Mouse (Mus musculus) small intestine, adult 2 months (tissue): ENCODE results near the gene Ccl6.

Experiments
- CTCF ChIP-seq: fragments of 200-500 bp; IDR thresholded peaks from 2 replicates; pipeline ENCODE4 v1.5.1; 2012; ENCODE audit warnings: low read depth, mild to moderate bottlenecking, control low read depth, inconsistent platforms, low read length, moderate library complexity, mixed read lengths; ENCODE audit not compliant: insufficient replicate concordance, insufficient read length; ENCODE audit errors: extremely low read depth
- POLR2A ChIP-seq: fragments of 200-500 bp; IDR thresholded peaks from 2 replicates; pipeline ENCODE4 v1.6.1; 2012; ENCODE audit warnings: low read depth, mild to moderate bottlenecking, control low read depth, inconsistent platforms, low read length, moderate library complexity

DNA sequence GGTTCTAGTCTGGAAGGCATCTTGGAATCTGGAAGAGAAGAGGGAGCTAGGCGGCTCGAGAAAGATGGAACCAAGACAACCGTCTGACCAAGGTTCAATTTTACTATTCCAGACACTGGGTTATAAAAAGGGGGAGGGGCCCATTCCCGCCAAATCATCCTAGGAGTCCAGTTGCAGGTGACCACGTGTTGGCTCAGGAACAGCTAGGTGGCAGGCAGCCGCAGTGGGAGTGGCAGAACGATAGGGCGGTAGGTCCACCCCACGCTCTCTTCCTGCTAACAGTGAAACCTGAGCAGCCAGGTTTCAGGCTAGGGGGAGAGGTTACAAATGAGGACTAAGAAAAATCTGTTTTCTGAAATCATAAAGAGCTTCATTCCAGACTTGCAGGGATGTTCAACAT, 20.1 kb downstream of the Ccl6 start:
- TF ChIP-seq POLR2A (no peak), CTCF (no peak)
